Mouse (Mus musculus) erythroblast, embryonic 14.5 days (primary cell): Measurements from ENCODE around the gene Rgs7bp.

Experiments
- GATA1 ChIP-seq: IDR thresholded peaks from 2 replicates; pipeline ENCODE4 v1.6.1; 2012; ENCODE audit warnings: low read length, inconsistent platforms, mixed read lengths
- TAL1 ChIP-seq: IDR thresholded peaks from 3 replicates; pipeline ENCODE4 v1.6.1; 2012; ENCODE audit warnings: low read length, inconsistent platforms, mixed read lengths

GRCm38 (mm10) chr13:105002132-105002830 is 52.4 kb downstream of the Rgs7bp start:
- TF ChIP-seq TAL1 (no peak), GATA1 (no peak)
